ENCODE assay signal across 8 mouse cellular contexts in the genomic region with DNA sequence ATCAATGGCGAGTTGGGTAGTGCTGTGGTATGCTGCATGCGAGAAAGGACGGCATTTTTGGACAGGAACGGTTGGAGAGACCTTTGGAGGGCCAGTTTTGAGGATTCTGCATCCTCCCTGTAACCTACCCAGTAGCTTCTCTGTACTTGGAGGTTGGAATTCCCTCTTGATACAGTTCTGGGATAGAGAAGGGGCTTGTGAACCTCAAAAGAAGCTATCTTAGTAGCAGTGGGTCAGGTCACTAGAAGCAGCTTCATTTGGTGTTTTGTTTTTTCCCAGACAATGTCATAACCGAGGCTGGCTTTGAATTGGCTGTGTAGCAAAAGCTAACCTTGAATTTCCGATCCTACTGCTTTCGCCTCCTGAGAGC. TPM values are rescaled to one million over a fixed set of nuclear protein-coding genes. Genes with fewer than 3 reads are reported as not detected.
DNase-seq lines count a peak whose midpoint lies in the region; ATAC-seq and TF ChIP-seq lines count a peak whose summit lies in the region.

No protein-coding gene starts in this region.

- TF ChIP-seq EP300 in liver, postnatal 0 days (IDR thresholded peaks at IDR 0.05; ENCODE audit: low read depth): no peak

- no peak for ATAC-seq in heart, embryonic 14.5 days (ENCODE audit: insufficient number of reproducible peaks, insufficient read depth, low FRiP score, low read depth)
- no peak for ATAC-seq in G1E (ENCODE audit: extremely low read depth, insufficient number of reproducible peaks, low FRiP score, poor library complexity, severe bottlenecking)
- no peak for ATAC-seq in forebrain, embryonic 16.5 days
- ATAC-seq in liver, postnatal 0 days: no peak

- no peaks in the 10 kb centered on the region for H3K9me3 ChIP-seq in heart, embryonic 14.5 days (ENCODE audit: control insufficient read depth, low read length)
- no peaks in the 10 kb centered on the region for H3K9me3 ChIP-seq in G1E (replicated peaks)
- no peaks in the 10 kb centered on the region for H3K9me3 ChIP-seq in forebrain, embryonic 16.5 days (ENCODE audit: control insufficient read depth, low read length)
- no peaks in the 10 kb centered on the region for H3K9me3 ChIP-seq in liver, postnatal 0 days (ENCODE audit: low read length)

- 0 out of 2 replicates have a peak, but pooled peaks cover 3% of the 10 kb centered on the region for H3K36me3 ChIP-seq in heart, embryonic 14.5 days (ENCODE audit: control insufficient read depth, insufficient read depth, low read length)
- H3K36me3 ChIP-seq in G1E (replicated peaks): peaks cover 22% of the 10 kb centered on the region
- H3K36me3 ChIP-seq in forebrain, embryonic 16.5 days (ENCODE audit: control insufficient read depth, insufficient read depth): no peaks in the 10 kb centered on the region
- no peaks in the 10 kb centered on the region for H3K36me3 ChIP-seq in liver, postnatal 0 days (replicated peaks; ENCODE audit: insufficient read depth, low read length)

- peak overlapping the region; percentile 72 for H3K9ac ChIP-seq in heart, embryonic 14.5 days (ENCODE audit: low read length)
- H3K9ac ChIP-seq in forebrain, embryonic 16.5 days (replicated peaks; ENCODE audit: low read depth, low read length): peak overlapping the region; percentile 80
- H3K9ac ChIP-seq in liver, postnatal 0 days (replicated peaks): peak overlapping the region; percentile 58

- peak overlapping the region; percentile 54 to 89 for H3K4me3 ChIP-seq in heart, embryonic 14.5 days (ENCODE audit: control insufficient read depth in 1 of 2, insufficient read depth in 1 of 2, low read depth in 1 of 2, low read length in 2 of 2)
- peak overlapping the region; percentile 99 for H3K4me3 ChIP-seq in G1E (ENCODE audit: low read depth, low read length)
- peak overlapping the region; percentile 86 for H3K4me3 ChIP-seq in forebrain, embryonic 16.5 days (replicated peaks; ENCODE audit: low read length)
- peak overlapping the region; percentile 86 for H3K4me3 ChIP-seq in liver, postnatal 0 days (ENCODE audit: low read depth, low read length)

- intact Hi-C loops in heart, postnatal 10 days (cut with DNase I): no loop called here

- no peak for DNase-seq in heart, postnatal 10 days
- no peak for DNase-seq in G1E (ENCODE audit: low spot score)
- no peak for DNase-seq in liver, postnatal 0 days
- no peak for DNase-seq in left cerebral cortex, adult 9 months (ENCODE audit: low spot score in 2 of 2)
- no peak for DNase-seq in frontal cortex, postnatal 36 days (ENCODE audit: low spot score in 2 of 2)
- DNase-seq in embryo, embryonic 11 days: no peak

- WGBS in heart, embryonic 14.5 days: 28% methylated on average over 7 of the region's 7 CpGs
- 20% methylated on average over 7 of the region's 7 CpGs for WGBS in forebrain, embryonic 16.5 days
- 21% methylated on average over 7 of the region's 7 CpGs for WGBS in liver, postnatal 0 days (ENCODE audit: insufficient replicate concordance)

- no peaks in the 10 kb centered on the region for H3K27me3 ChIP-seq in heart, embryonic 14.5 days (ENCODE audit: control insufficient read depth, insufficient read depth, low read length)
- H3K27me3 ChIP-seq in G1E (ENCODE audit: insufficient read depth, low read length): peaks cover 12% of the 10 kb centered on the region; the same call in 1 of the 2 replicates
- no peaks in the 10 kb centered on the region for H3K27me3 ChIP-seq in forebrain, embryonic 16.5 days (replicated peaks; ENCODE audit: control insufficient read depth, insufficient read depth, low read length)
- H3K27me3 ChIP-seq in liver, postnatal 0 days (ENCODE audit: insufficient read depth, low read length): no peaks in the 10 kb centered on the region

- TF ChIP-seq CTCF in G1E (IDR thresholded peaks at IDR 0.05; ENCODE audit: low read depth, low read length): no peak
- TF ChIP-seq CTCF in liver, postnatal 0 days (IDR thresholded peaks at IDR 0.05; ENCODE audit: low read depth): no peak

- peaks cover 6 to 36% of the 10 kb centered on the region in 2 experiments for H3K4me1 ChIP-seq in heart, embryonic 14.5 days (ENCODE audit: control insufficient read depth in 2 of 2, insufficient read depth in 2 of 2, low read length in 2 of 2)
- peaks cover 45% of the 10 kb centered on the region for H3K4me1 ChIP-seq in G1E (ENCODE audit: insufficient read depth, low read depth, low read length)
- peaks cover 23% of the 10 kb centered on the region for H3K4me1 ChIP-seq in forebrain, embryonic 16.5 days (replicated peaks; ENCODE audit: control insufficient read depth, insufficient read depth, low read length)
- peaks cover 25% of the 10 kb centered on the region for H3K4me1 ChIP-seq in liver, postnatal 0 days (ENCODE audit: insufficient read depth)

- H3K27ac ChIP-seq in heart, embryonic 14.5 days (replicated peaks in 1 of 2; ENCODE audit: control insufficient read depth in 1 of 2, insufficient read depth in 1 of 2, low read depth in 2 of 2, low read length in 2 of 2): peak overlapping the region; percentile 83 to 91
- no peak overlapping the region for H3K27ac ChIP-seq in forebrain, embryonic 16.5 days (ENCODE audit: low read length)
- peak overlapping the region; percentile 97 for H3K27ac ChIP-seq in liver, postnatal 0 days (ENCODE audit: low read depth)

- H3K4me2 ChIP-seq in heart, embryonic 14.5 days (ENCODE audit: low read length): peak overlapping the region; percentile 78
- H3K4me2 ChIP-seq in forebrain, embryonic 16.5 days (ENCODE audit: low read length): peak overlapping the region; percentile 61
- H3K4me2 ChIP-seq in liver, postnatal 0 days (ENCODE audit: low read depth, low read length): peak overlapping the region; percentile 85

RNA-seq across cellular contexts. Expression of gene Bnip3, which starts 0.9 kb away (rescaled TPM):
- polyA plus RNA-seq in heart, embryonic 14.5 days (2014; fragmentation: Nextera tagmentation; extraction: Ambion mirVana): 265 and 313 TPM in 2 replicates
- total RNA-seq in heart, postnatal 10 days (2021): 100 to 1,000 TPM in 1 of 2 experiments, 10 to 100 TPM in 1; 91.4 to 123 TPM
- total RNA-seq in G1E (2014; fragmentation: Nextera tagmentation) (275 and 332 TPM in 2 replicates), G1E (2017) (392 and 430 TPM in 2 replicates)
- 128 and 131 TPM in 2 replicates for polyA plus RNA-seq in G1E (2012)
- 88.9 and 97.8 TPM in 2 replicates for polyA plus RNA-seq in forebrain, embryonic 16.5 days (2015; fragmentation: Nextera tagmentation; extraction: Ambion mirVana)
- 171 and 190 TPM in 2 replicates for polyA plus RNA-seq in liver, postnatal 0 days (2015; fragmentation: Nextera tagmentation; extraction: Ambion mirVana)

RNA-seq across cellular contexts. Expression of gene Jakmip3, which starts 30.4 kb away (rescaled TPM):
- 0.05 and 0.14 TPM in 2 replicates for polyA plus RNA-seq in heart, embryonic 14.5 days (2014; fragmentation: Nextera tagmentation; extraction: Ambion mirVana)
- total RNA-seq in heart, postnatal 10 days (2021): under 1 TPM in 1 of 2 experiments, not detected in 1; 0.19 TPM
- not detected in 2 replicates for total RNA-seq in G1E (2014; fragmentation: Nextera tagmentation)
- 0.11 and 0.12 TPM in 2 replicates for total RNA-seq in G1E (2017)
- polyA plus RNA-seq in G1E (2012): not detected in 2 replicates
- 8.4 and 10.6 TPM in 2 replicates for polyA plus RNA-seq in forebrain, embryonic 16.5 days (2015; fragmentation: Nextera tagmentation; extraction: Ambion mirVana)
- polyA plus RNA-seq in liver, postnatal 0 days (2015; fragmentation: Nextera tagmentation; extraction: Ambion mirVana): not detected in 2 replicates
